Mouse (Mus musculus): ENCODE results near the gene Eef2k.

- TF ChIP-seq POLR2A (IDR thresholded peaks at IDR 0.05; ENCODE audit: insufficient read depth, low read length) (no peak), CTCF (IDR thresholded peaks at IDR 0.05; ENCODE audit: low read depth, low read length) (no peak)
These were observed 30.5 kb downstream of the Eef2k start for GRCm38 (mm10) chr7:120873083-120873482.
